Mouse (Mus musculus): ENCODE measurements at regions not wholly inside any gene's neighbourhood (a gene's known extent, or its start where the extent isn't known, plus 50 kb on each side); places are given as distances from the start of the nearest gene placed in this dataset.

DNA sequence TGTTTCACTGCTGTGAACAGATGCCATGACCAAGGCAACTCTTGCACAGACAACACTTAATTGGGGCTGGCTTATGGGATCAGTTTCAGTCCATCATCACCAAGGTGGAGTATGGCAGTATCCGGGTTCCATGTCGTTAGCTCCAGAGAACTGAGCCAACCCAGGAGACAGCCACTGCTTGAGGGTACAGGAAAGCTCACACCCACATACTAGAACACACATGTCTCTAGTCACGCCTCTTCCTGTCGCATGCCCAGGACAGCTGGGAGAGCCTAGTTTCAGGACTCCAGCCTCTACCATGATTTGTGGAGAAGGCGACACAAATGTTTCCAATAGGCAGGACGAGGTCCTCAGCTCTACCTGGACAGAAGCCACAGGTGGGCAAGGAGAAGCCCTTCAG is 55.2 kb upstream of the Thy1 start:
- DNase-seq (ENCODE audit: low spot score) (no peak), ATAC-seq (replicated peaks; ENCODE audit: insufficient number of reproducible peaks, low FRiP score, low TSS enrichment, low read depth) (no peak)
- Histone ChIP-seq H3K4me3 (ENCODE audit: low read depth, low read length) (no peak overlapping the region), H3K9ac (replicated peaks; ENCODE audit: low read length) (no peak overlapping the region), H3K4me1 (ENCODE audit: control insufficient read depth, insufficient read depth, low read length) (peaks cover 5% of the 10 kb centered on the region; the same call in 1 of the 2 replicates), H3K27ac (replicated peaks; ENCODE audit: low read depth, low read length) (no peak overlapping the region), H3K4me2 (ENCODE audit: low read depth, low read length) (no peak overlapping the region), H3K9me3 (replicated peaks; ENCODE audit: control insufficient read depth, low read length) (no peaks in the 10 kb centered on the region), H3K36me3 (replicated peaks; ENCODE audit: control insufficient read depth, insufficient read depth, low read depth, low read length) (no peaks in the 10 kb centered on the region), H3K27me3 (ENCODE audit: control insufficient read depth, insufficient read depth, low read length) (no peaks in the 10 kb centered on the region)
- 87% methylated on average over 6 of the region's 6 CpGs for WGBS

DNA sequence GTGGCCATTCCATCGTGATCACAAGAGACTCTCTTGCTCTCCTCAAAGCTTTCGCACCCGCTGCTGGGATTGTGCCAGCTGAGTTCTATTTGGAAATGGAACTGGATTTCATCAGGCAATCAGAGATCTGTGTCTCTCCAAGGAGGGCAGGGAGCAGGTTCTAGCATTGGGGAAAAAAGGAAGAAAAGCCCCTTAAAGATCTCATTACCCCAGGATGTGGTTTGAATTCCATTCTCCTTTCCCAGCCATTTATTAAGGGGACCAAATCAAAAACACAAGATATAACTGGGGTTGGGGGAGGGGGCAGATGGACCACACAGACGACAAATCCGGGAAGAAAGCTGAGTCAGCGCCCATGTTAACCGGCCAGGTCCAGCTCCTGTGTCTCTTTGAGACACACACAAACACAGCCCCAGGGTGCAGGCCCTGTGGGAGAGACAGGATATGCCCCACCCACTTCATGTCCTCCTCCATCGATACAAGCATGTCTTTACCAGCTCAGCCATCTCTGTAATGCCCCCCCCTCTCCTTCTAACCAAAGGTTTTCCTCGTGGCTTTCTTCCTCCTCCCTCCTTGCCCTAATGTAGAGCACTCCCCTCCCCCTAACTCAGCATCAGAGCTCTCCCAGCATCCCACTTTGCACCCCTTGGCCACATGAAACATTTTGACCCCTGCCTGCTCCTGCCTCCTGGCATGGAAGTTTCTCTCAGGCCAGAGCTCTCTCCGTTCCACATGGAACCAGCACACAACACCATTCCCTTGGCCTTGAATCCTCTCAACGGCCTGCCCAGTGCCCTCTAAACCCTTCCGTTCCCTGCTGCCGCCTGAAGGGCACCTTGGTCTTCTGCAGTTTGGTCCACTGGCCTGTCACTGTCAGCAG is 54.0 kb upstream of the Thy1 start:
- DNase-seq (ENCODE audit: low spot score) = peak; percentile 72
- H3K4me2 ChIP-seq (ENCODE audit: low read depth, low read length) = no peak overlapping the region

DNA sequence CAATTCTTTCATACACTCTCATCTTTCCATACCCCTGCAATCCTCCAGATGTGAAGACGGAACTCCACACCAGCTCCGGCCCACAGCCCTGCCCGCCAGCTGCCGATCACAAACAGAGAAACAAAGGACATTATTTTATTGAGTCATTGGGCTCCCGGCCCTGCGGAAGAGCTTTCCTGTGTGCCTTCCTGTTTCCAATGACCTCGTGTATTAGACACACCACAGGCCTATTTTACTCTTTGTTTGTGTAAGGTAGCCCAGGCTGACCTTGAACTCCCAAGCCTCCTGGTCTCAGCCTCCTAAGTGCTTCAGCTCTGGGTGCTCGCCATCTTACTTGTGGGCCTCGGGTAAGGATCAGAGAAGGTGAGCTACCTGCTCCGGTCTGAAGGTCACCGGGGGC is 53.1 kb upstream of the Thy1 start:
- WGBS = 66% methylated on average over 11 of the region's 11 CpGs
- H3K27ac ChIP-seq (replicated peaks; ENCODE audit: low read depth, low read length) = no peak overlapping the region

More for the DNA sequence above, 54.0 kb upstream of the Thy1 start:
- Histone ChIP-seq H3K27me3 (ENCODE audit: control insufficient read depth, insufficient read depth, low read length) (no peaks in the 10 kb centered on the region), H3K4me1 (ENCODE audit: control insufficient read depth, insufficient read depth, low read length) (peaks cover 7% of the 10 kb centered on the region; the same call in 1 of the 2 replicates), H3K9ac (replicated peaks; ENCODE audit: low read length) (no peak overlapping the region; the same call in 1 of the 2 replicates), H3K4me3 (ENCODE audit: low read depth, low read length) (no peak overlapping the region), H3K27ac (replicated peaks; ENCODE audit: low read depth, low read length) (peak overlapping the region; percentile 61), H3K36me3 (replicated peaks; ENCODE audit: control insufficient read depth, insufficient read depth, low read depth, low read length) (no peaks in the 10 kb centered on the region), H3K9me3 (replicated peaks; ENCODE audit: control insufficient read depth, low read length) (no peaks in the 10 kb centered on the region)
- WGBS = 32% methylated on average over 13 of the region's 13 CpGs
- no peak for ATAC-seq (replicated peaks; ENCODE audit: insufficient number of reproducible peaks, low FRiP score, low TSS enrichment, low read depth)

DNA sequence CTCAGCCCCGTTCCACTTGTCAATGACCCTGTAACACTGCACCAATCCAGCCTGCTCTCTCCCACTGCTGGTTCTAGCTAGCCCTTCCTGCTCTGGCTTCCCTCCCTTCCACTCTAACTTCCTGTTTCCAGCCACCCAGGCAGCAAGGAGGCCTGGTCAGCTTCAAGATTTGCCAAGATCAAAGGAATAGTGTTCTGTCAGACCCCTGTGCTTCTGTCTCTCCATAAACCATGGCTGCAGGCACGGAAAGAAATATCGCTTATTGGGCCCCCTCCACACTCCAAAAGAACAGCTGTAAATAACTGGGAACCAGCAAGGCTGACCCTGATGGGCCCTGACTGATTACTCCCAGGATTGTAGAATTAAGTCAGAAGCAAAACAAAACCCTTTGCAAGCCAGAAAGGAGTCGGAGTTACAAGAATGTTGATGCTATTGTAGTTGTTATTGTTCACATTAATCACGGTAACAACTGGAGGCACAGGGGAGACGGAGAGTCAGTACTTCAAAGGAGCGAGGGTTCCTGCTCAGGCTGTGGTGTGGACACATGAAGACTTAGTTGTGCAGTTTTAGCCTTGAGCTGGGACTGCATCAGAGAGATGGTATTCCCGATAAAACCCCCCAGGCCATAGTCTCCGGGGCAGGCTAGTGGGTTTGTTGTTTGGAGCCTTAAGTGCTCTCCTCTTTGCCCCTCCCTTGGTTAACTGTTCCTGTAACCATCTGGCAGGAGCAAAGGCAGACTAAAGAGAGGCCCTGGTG is 49.8 kb upstream of the Thy1 start:
- Histone ChIP-seq H3K4me1 (ENCODE audit: control insufficient read depth, insufficient read depth, low read length) (peaks cover 7% of the 10 kb centered on the region; the same call in 1 of the 2 replicates), H3K27me3 (ENCODE audit: control insufficient read depth, insufficient read depth, low read length) (no peaks in the 10 kb centered on the region), H3K9me3 (replicated peaks; ENCODE audit: control insufficient read depth, low read length) (no peaks in the 10 kb centered on the region), H3K4me2 (ENCODE audit: low read depth, low read length) (no peak overlapping the region), H3K36me3 (replicated peaks; ENCODE audit: control insufficient read depth, insufficient read depth, low read depth, low read length) (no peaks in the 10 kb centered on the region), H3K27ac (replicated peaks; ENCODE audit: low read depth, low read length) (no peak overlapping the region), H3K4me3 (ENCODE audit: low read depth, low read length) (no peak overlapping the region), H3K9ac (replicated peaks; ENCODE audit: low read length) (no peak overlapping the region)
- ATAC-seq (replicated peaks; ENCODE audit: insufficient number of reproducible peaks, low FRiP score, low TSS enrichment, low read depth) (no peak), DNase-seq (ENCODE audit: low spot score) (peak; percentile 58)
- 19% methylated on average over 9 of the region's 9 CpGs for WGBS

More for the DNA sequence above, 53.1 kb upstream of the Thy1 start:
- Histone ChIP-seq H3K4me2 (ENCODE audit: low read depth, low read length) (no peak overlapping the region), H3K9me3 (replicated peaks; ENCODE audit: control insufficient read depth, low read length) (no peaks in the 10 kb centered on the region), H3K4me3 (ENCODE audit: low read depth, low read length) (no peak overlapping the region), H3K4me1 (ENCODE audit: control insufficient read depth, insufficient read depth, low read length) (peaks cover 7% of the 10 kb centered on the region; the same call in 1 of the 2 replicates), H3K27me3 (ENCODE audit: control insufficient read depth, insufficient read depth, low read length) (no peaks in the 10 kb centered on the region), H3K36me3 (replicated peaks; ENCODE audit: control insufficient read depth, insufficient read depth, low read depth, low read length) (no peaks in the 10 kb centered on the region), H3K9ac (replicated peaks; ENCODE audit: low read length) (no peak overlapping the region)
- ATAC-seq (replicated peaks; ENCODE audit: insufficient number of reproducible peaks, low FRiP score, low TSS enrichment, low read depth) (no peak), DNase-seq (ENCODE audit: low spot score) (no peak)
